Mouse (Mus musculus): ENCODE results near the gene Gmnn.

GRCm38 (mm10) chr13:24734502-24734901, 27.2 kb downstream of the Gmnn start:
- TF ChIP-seq CHD2 (IDR thresholded peaks at IDR 0.05; ENCODE audit: low read length) (no peak), CTCF (IDR thresholded peaks at IDR 0.05 in 2 of 3, conservative IDR thresholded peaks at IDR 0.05 in 1 of 3; ENCODE audit: control insufficient read depth in 1 of 3, insufficient read depth in 1 of 3, low read depth in 2 of 3, low read length in 3 of 3, poor library complexity in 1 of 3, severe bottlenecking in 1 of 3) (no peak), EP300 (IDR thresholded peaks at IDR 0.05; ENCODE audit: low read depth in 1 of 2, low read length in 2 of 2) (no peak), USF1 (IDR thresholded peaks at IDR 0.05; ENCODE audit: low read depth, low read length) (no peak), ZMIZ1 (IDR thresholded peaks at IDR 0.05; ENCODE audit: low read depth, low read length) (no peak), GATA1 (IDR thresholded peaks at IDR 0.05; ENCODE audit: low read depth, low read length) (no peak), TBP (IDR thresholded peaks at IDR 0.05; ENCODE audit: low read depth, low read length) (no peak), MYC (IDR thresholded peaks at IDR 0.05; ENCODE audit: low read depth, low read length) (no peak), ETS1 (IDR thresholded peaks at IDR 0.05; ENCODE audit: low read depth, low read length) (no peak), TCF12 (IDR thresholded peaks at IDR 0.05; ENCODE audit: low read depth, low read length) (no peak)
